Mouse (Mus musculus) splenic B cell, adult 2 months (primary cell): ENCODE measurements around the gene Terb2.

Experiments used
- DNase-seq: peaks from one replicate; pipeline ENCODE4 v3.0.0-alpha.2; 2011; ENCODE audit warnings: low read depth, low spot score
- H3K27me3 ChIP-seq: 2 replicates; pipeline ENCODE4 v1.6.1; 2012; ENCODE audit warnings: mild to moderate bottlenecking, low read length, moderate library complexity, mixed read lengths; ENCODE audit not compliant: control insufficient read depth, poor library complexity, insufficient read depth, severe bottlenecking
- H3K36me3 ChIP-seq: 2 replicates; pipeline ENCODE4 v1.6.1; 2012; ENCODE audit warnings: mild to moderate bottlenecking, low read length, moderate library complexity, mixed read lengths; ENCODE audit not compliant: control insufficient read depth, poor library complexity, insufficient read depth, severe bottlenecking

Terb2 gene

DNA sequence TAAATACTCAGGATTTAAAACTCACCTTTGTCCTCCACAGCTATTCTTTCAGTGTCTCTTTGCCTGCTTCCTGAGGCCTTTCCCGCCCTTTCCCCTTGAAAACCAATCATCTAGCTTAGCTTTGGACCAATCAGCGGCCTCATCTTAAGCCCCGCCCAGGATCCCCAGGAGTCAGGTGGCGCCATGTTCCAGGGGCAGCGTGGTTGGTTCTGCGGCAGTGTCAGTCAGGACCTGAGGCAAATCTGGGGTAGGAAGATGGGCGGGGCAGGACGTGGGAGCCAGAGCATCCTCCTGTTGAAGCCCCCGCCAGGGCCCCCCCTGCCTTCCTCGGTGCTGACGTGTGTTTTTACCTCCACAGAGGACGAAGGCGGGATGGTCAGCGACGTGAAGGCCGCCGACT, at the start of gene Terb2, which contains the start of gene Patl2:
Terb2 (plus strand) TSS at position 167 of the 400 bp plus-strand sequence.
Patl2 (minus strand) TSS at position 84 of the 400 bp plus-strand sequence.
- no peaks in the 10 kb centered on the region for H3K27me3 ChIP-seq
- no peaks in the 10 kb centered on the region for H3K36me3 ChIP-seq
- DNase-seq, result no peak

DNA sequence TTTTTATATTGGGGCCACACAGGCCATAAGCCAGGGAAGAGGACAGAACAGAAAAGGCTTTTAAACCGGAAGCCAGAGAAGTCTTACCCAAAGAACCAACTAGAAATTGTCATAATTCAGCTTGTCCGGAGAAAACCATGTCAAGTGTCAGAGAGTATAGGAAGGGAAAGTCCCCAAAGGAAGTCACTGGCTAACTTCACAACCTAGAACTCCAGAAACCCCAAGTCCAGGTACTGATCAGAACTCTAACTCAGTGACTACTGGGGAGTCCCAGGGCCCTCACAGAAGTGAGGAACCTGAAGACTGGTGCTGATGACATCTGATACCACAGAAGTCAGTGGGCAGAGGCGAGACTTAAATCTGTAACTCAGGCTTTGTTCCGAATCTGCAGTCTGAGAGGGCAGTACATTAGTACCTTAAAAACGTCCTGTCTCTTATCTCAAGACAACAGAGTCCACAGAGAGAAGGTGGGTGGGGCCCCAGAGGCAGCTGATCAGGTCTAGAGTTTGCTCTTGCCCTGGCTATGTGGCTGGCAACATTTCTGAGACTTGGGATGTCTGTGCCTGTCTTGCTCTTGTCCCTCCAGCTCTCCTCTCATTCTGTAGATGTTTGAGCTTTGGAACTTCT, 48.1 kb upstream of the Terb2 start:
- H3K36me3 ChIP-seq, result no peaks in the 10 kb centered on the region
- DNase-seq, result no peak
- no peaks in the 10 kb centered on the region for H3K27me3 ChIP-seq

DNA sequence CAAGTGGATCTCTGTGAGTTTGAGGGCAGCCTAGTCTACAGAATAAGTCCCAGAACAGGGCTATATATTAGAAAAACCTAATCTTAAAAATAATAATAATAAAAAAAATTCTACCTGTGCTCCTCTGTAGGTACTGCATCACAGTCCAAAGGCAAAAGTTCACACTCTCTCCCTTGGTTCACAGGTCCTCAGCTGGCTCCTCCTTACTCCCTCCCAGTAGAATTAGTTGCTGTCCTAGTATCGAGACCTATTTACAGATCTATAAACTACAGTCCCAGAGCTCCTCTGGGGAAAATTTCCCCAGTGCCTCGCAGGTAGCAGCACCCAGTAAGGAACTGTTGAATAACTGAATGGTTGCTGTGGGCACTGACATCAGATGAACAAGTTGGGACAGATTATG, 45.3 kb upstream of the Terb2 start:
- no peak for DNase-seq

DNA sequence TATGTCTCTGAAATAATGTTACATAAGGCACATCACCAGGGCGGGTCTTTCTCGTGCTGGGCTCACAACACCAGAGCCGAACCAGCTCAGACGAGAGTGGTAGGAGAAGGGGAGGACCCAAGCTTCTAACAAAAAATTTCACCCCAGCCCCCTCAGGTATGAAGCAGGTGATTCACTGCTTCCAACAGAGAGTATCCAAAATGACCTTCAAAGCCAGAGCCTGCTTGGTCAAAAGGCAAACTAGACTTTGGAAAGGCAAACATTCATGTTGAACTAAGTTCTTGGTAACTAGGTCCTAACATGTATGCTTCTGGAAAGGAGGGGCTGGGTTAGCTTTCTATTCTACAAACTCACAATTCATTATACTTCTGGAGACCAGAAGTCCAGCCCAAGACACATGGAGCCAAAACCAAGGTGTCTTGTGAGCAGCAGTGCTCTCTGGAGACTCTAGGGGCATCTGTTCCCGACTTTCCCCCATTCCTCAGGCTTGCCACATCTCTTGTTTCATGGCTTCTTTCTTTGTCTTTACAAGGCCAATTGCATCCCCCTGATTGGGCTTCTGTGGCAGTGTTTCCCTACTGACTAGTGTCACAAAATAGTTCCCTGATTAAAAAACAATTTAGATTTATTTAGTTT, 44.6 kb upstream of the Terb2 start:
- no peak for DNase-seq
- Histone ChIP-seq H3K27me3 (no peaks in the 10 kb centered on the region), H3K36me3 (no peaks in the 10 kb centered on the region)

More for the DNA sequence above, 45.3 kb upstream of the Terb2 start:
- no peaks in the 10 kb centered on the region for H3K27me3 ChIP-seq
- H3K36me3 ChIP-seq, result no peaks in the 10 kb centered on the region

DNA sequence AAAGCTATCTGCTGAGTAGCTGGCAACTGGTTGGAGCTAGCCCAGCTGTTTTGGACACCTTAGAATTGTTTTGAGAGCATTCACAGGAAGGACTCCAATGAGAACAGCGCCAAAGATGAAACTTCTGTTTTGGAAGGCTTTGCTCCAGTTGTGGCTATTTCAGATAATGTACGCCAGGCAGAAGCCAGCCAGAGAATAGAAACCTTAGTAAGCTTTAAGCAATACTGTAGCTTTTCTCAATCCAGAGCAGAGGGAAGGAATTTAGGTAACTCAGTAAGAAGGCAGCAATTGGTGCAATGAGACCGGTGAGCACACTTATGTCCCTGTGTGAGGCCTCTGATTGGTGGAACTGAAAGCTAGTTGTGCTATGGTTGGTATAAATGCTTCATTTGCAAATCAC, 43.0 kb upstream of the Terb2 start:
- DNase-seq, result no peak
- Histone ChIP-seq H3K36me3 (no peaks in the 10 kb centered on the region), H3K27me3 (no peaks in the 10 kb centered on the region)

DNA sequence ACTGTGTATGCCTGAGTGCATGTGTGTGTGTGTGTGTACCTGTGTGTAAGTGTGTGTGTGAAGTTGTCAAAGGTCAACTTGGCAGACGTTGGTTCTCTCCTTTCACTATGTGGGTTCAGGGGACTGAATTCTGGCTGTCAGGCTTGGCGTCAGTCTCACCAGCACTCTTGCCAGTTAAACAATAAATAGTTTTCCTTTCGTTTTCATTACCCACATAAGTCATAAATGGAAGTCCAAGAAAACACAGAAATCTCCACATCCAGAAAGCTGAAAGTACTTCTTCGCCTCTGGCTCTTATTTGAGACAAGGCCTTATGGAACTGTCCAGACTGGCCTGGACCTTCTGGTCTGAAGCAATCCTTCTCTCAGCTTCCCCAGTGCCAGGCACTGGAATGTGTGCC, 40.3 kb upstream of the Terb2 start:
- peaks cover 4% of the 10 kb centered on the region; the same call in 1 of the 2 replicates for H3K36me3 ChIP-seq
- DNase-seq, result peak; percentile 62
- H3K27me3 ChIP-seq, result no peaks in the 10 kb centered on the region

DNA sequence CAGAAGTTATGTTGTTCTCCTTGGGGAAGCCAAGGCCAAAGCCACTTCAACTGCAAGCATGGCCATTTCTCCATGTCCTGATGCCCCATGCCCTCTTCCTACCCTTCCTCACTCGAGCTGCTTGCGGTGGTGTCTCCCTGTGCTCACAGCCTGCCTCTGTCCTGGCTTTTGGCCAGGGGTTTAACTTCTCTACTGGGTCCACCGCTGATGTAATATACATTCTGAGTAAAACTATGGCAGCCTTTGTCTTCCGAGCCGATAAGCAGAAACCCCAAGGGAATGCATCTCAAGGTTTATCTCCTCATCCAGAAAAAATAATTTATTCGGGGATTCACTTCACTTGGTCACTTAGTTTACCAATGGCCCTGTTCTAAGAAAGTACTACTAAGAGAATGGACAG, 39.4 kb upstream of the Terb2 start:
- no peak for DNase-seq
- peaks cover 4% of the 10 kb centered on the region; the same call in 1 of the 2 replicates for H3K36me3 ChIP-seq
- no peaks in the 10 kb centered on the region for H3K27me3 ChIP-seq

DNA sequence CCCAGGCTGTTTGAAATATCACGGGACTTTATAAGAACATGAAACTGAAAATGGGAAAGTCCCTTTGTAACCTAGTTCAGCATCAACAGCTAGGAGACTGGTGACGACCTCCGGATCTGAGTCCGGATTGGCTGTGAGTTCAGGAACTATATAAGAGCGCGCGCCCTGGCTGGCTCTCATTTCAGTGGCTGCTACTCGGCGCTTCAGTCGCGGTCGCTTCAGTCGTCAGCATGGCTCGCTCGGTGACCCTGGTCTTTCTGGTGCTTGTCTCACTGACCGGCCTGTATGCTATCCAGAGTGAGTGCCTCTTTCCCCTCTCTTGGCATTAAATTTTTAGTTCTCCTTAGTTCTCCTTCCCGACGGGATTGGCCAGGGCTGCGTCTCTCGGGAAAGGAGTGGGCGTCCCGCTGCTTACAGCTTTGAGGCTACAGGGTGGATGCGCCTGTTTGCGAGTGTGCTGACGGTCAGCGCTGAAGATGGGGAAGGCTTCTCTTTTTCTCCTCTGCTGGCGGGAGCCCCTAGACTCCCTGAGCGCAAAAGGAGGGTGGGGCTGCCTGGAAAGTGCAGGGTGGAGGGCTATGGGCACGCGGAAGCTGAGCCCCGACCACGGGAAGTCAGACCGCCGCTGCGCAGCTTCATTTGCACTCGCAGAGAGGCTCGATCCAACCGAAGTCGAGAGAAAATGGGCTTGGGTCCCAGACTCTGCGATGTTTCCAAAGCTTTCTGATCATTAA, 38.4 kb upstream of the Terb2 start, which contains the start of gene B2m:
B2m (plus strand) TSS at position 179 of the 734 bp plus-strand sequence.
- DNase-seq, result peak; percentile 99
- H3K27me3 ChIP-seq, result no peaks in the 10 kb centered on the region
- peaks cover 7% of the 10 kb centered on the region for H3K36me3 ChIP-seq

DNA sequence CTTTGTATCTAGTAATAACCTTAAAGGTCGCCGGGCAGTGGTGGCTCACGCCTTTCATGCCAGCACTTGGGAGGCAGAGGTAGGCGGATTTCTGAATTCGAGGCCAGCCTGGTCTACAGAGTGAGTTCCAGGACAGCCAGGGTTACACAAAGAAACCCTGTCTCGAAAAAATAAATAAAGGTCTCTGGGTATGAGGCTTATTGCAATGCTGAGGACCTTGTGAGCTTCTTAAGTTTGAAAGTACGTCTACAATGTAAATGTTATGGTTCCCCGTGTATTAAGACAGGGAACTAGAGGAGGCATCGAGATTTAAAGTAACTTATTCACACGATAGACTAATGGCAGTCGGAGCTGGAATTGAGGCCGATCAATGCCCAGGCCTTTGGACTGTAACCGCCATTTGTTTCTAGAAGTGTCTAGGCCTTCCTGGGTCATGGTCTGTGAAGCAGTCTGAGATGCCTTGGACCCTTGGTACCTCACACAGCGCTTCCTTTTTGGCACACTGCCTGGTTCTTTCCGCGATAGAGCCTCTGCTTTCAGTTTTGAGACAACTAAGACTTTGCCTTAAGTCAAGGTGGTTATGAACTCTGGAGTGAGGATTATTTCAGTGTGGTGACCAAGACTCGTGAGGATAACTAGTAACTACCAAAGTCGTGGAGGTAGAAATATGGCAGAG, 37.7 kb upstream of the Terb2 start:
- DNase-seq, result peak; percentile 92
- Histone ChIP-seq H3K36me3 (peaks cover 11% of the 10 kb centered on the region), H3K27me3 (no peaks in the 10 kb centered on the region)

DNA sequence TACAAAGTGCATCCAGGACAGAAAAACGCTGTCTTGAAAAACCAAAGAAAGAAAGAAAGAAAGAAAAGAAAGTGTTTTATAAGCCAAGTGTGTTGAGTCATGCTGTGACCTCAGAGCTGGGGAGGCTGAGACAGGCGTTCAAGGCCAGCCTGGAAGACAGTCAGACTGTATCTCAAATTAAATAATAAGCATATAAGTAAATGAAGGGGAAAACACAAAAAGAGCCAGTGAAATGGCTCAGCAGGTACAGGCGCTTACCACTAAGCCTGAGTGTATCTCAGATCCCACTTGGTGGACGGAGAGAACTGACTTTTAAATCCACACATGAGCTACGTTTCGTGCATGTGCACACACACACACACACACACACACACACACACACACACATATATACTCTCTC, 36.8 kb upstream of the Terb2 start:
- no peak for DNase-seq
- Histone ChIP-seq H3K27me3 (no peaks in the 10 kb centered on the region), H3K36me3 (peaks cover 11% of the 10 kb centered on the region)

DNA sequence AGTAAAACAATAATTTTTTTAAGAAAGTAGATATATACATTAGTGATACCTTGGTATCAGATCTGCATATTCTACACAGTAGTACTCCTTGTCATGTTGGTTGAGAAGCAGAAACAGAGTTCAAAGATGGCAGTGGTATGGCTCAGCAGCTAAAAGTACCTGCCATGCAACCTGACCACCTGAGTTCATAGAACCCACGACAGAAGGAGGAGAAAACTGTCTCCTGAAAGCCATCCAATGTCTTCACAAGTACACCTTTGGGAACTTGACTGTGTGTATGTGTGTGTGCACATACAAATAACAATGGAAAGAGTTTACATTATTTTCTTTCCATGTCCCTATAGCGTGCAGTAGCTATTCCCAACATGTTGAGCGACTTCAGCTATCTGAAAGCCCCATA, 36.4 kb upstream of the Terb2 start:
- peaks cover 11% of the 10 kb centered on the region for H3K36me3 ChIP-seq
- no peak for DNase-seq
- H3K27me3 ChIP-seq, result no peaks in the 10 kb centered on the region

DNA sequence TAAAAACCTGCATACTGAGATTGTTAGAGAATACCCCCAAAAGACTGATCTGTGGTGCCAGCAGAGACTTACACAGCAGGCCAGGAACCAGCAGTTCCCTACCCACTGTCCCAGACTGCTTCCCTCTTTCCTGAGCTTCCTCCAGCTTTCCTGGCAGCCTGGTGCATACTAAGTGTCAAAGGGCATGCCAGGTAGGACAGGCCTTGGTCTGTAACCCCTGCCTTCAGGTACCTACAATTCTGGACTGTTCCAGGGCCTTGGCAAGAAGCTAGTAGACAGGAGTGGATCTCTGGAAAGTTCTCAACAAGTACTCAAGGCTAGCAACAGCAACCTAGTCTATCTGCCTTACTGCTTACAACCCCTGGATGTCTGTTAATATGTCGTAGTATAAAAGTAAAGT, 34.9 kb upstream of the Terb2 start:
- H3K36me3 ChIP-seq, result peaks cover 16% of the 10 kb centered on the region
- no peaks in the 10 kb centered on the region for H3K27me3 ChIP-seq
- DNase-seq, result no peak

DNA sequence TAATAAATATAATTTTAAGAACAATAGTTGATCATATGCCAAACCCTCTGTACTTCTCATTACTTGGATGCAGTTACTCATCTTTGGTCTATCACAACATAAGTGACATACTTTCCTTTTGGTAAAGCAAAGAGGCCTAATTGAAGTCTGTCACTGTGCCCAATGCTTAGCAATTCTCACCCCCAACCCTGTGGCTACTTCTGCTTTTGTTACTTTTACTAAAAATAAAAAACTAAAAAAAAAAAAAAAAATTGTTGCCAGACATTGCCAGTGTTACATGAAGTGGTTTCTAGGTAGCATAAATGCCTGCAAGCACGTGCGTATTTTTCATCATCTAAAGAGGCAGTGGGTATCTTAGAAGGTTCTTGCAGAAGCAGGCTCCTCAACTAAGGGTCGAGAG, 33.2 kb upstream of the Terb2 start:
- peaks cover 16% of the 10 kb centered on the region for H3K36me3 ChIP-seq
- H3K27me3 ChIP-seq, result no peaks in the 10 kb centered on the region
- DNase-seq, result no peak

DNA sequence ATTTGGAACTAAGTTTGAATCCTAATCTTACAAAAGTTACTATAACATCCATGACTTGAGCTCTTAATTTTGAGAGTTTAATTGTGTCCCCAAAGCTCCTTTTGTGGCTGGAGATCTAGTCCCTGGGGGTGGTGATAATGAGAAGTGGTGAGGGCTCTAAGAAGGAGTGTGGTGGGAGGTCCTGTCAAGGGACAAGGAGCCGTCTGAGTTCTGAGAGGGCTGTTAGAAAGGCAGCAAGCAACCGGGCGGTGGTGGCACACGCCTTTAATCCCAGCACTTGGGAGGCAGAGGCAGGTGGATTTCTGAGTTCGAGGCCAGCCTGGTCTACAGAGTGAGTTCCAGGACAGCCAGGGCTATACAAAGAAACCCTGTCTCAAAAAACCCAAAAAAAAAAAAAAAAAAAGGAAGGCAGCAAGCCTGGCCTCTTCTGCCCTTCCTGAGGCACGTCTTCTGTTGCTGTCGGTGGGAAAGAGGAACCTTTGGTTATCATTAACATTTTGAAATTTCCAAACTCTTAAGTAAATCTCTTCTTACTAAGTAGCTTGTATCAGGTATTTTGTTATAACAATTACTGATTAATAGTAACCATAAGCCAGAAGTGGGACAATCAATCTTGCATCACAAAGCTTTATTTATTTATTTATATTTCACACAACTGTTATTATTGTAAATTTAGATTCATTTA, 32.2 kb upstream of the Terb2 start:
- no peaks in the 10 kb centered on the region for H3K27me3 ChIP-seq
- H3K36me3 ChIP-seq, result peaks cover 16% of the 10 kb centered on the region
- DNase-seq, result no peak
